Mouse (Mus musculus) thymus, adult 2 months (tissue): ENCODE data around the gene Plxdc1.

Experiments used
- CTCF ChIP-seq: fragments of 200-500 bp; IDR thresholded peaks from 2 replicates; pipeline ENCODE4 v1.5.1; 2012; ENCODE audit warnings: mild to moderate bottlenecking, control low read depth, low read length, moderate library complexity, borderline replicate concordance; ENCODE audit not compliant: control insufficient read depth, poor library complexity, insufficient read depth; ENCODE audit errors: extremely low read depth
- POLR2A ChIP-seq: fragments of 200-500 bp; IDR thresholded peaks from 2 replicates; pipeline ENCODE4 v1.6.1; 2012; ENCODE audit warnings: mild to moderate bottlenecking, low read length, control low read depth, moderate library complexity; ENCODE audit not compliant: control insufficient read depth, poor library complexity, insufficient read depth; ENCODE audit errors: extremely low read depth

DNA sequence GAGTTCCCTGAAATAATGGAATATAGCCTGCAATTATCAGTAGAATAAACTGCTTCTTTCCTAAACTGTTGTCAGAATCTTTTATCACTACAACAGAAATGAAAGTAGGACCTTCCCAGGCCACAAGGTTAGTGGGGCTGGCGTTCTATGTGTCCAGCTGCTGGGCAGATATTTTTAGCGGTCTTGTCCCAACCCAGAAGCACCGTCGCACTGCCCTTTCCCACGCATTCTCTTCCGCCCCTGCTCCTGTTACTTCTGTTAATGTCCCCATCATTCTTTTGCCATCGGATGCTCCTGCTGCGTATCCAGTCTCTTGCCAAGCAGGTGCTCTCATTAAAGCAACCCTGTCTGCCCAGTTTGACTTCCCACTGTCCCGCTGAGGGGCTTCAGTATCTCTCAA is 79.3 kb downstream of the Plxdc1 start:
- no peak for TF ChIP-seq CTCF
- no peak for TF ChIP-seq POLR2A
